Mouse (Mus musculus) spleen, postnatal 36 days (tissue): ENCODE results near the gene Gm21149.
"Not testable (repeated sequence)": the region's sequence is repeated elsewhere in the genome, so short reads cannot be mapped to it uniquely, and the experiment has no call there.

ENCODE experiments used
- DNase-seq, 2 experiments: peaks; one replicate each; pipeline ENCODE4 v3.0.0; 2022; ENCODE audit warnings: low spot score in 2 of 2, mixed read lengths in 1 of 2

The Gm21149 gene

DNA sequence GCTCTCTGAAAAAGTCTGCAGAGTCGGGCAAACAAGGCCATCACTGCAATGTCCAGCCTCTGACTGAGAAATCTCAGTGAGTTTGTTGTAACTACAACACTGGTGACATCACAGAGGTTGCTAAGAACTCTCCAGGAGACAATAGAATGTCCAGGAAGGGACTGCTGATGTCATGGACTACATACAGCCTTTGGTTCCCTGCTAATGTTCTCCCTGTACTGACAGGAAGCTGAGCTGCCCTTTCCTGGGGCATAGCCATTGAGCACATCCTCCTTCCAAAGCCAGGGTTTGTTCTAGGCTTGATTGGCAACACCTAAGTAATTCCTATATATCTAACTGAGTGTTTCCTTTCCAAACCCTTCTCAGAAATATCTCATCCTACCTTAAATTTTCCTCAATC is at the start of gene Gm21149:
TSS of gene Gm21149 (minus strand) at position 101 of the 400 bp plus-strand sequence.
- not testable (repeated sequence) for DNase-seq

- not testable (repeated sequence) for DNase-seq
These were observed 46.1 kb upstream of the Gm21149 start for GRCm38 (mm10) chr5:15522470-15522869.

GRCm38 (mm10) chr5:15522028-15522427 is 45.7 kb upstream of the Gm21149 start:
- DNase-seq, result not testable (repeated sequence)

DNA sequence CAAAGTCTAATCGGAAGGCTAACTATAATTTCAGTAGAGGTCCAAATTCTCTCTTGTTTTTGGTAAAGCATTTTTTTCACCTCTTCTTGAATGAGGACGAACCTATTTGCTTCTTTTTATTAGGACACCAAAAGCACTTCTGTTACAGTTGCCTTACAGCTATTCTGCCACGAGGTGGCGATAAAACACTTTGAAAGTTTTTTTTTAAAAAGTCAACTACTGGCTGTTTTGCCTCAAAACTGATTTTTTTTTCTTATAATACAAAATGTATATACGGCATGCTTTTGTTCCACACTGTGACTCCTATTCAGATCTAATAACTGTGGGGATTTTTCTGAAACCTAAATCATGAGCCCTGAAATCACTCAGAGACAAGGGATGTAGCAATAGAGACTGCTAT is 44.1 kb upstream of the Gm21149 start:
- DNase-seq, result not testable (repeated sequence)

- DNase-seq, result not testable (repeated sequence)
These were observed 40.8 kb upstream of the Gm21149 start for GRCm38 (mm10) chr5:15517150-15517549.

- not testable (repeated sequence) for DNase-seq
These were observed 35.9 kb upstream of the Gm21149 start for GRCm38 (mm10) chr5:15512236-15512635.

DNA sequence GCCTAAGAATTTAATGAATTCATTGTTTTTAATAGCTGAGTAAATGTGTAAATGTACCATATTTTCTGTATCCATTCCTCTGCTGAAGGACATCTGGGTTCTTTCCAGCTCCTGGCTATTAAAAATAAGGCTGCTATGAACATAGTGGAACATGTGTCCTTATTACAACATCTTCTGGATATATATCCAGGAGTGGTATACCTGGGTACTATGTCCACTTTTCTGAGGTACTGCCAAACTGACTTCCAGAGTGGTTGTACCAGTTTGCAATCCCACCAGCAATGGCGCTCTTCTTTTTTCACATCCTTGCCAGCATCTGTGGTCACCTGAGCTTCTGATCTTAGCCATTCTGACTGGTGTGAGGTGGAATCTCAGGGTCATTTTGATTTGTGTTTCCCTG is 33.6 kb upstream of the Gm21149 start:
- not testable (repeated sequence) for DNase-seq

DNA sequence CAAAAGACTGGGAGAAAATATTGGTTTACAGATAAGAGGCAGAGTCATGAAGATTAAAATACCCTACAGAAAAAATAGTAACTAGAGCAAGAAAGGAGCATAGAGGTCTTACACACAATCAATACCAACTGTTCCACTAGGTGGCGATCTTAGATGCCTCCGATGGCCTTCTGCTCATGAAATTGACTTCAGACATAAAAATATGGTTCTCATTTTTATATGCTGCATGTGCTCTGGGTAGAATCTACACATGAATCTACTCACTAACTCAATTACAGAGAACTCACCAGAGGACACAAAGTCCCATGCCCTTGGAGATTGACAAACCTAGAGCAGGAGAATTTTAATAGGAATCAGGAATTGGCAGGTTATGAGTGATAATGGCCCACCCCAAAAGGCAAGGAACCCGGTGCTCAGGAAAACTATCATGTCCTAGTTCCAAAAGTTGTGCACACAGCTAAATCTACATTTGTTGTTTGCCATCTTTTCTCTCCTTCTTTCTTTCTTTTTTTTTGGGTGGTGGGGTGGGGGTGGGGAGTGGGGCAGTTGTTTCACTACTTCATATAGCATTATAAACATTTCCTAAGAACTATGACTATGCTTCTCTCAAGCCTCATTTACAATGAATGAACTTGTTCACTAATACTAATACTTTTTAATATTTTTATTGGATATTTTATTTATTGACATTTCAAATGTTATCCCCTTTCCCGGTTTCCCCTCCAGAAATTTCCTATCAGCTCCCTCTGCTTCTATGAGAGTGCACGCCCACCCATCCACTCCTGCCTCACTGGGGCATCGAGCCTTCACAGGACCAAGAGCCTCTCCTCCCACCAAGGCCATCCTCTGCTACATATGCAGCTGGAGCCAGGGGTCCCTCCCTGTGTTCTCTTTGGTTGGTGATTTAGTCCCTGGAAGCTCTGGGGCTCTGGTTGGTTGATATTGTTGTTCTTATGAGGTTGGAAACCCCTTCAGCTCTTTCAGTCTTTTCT is 32.4 kb upstream of the Gm21149 start:
- not testable (repeated sequence) for DNase-seq

DNA sequence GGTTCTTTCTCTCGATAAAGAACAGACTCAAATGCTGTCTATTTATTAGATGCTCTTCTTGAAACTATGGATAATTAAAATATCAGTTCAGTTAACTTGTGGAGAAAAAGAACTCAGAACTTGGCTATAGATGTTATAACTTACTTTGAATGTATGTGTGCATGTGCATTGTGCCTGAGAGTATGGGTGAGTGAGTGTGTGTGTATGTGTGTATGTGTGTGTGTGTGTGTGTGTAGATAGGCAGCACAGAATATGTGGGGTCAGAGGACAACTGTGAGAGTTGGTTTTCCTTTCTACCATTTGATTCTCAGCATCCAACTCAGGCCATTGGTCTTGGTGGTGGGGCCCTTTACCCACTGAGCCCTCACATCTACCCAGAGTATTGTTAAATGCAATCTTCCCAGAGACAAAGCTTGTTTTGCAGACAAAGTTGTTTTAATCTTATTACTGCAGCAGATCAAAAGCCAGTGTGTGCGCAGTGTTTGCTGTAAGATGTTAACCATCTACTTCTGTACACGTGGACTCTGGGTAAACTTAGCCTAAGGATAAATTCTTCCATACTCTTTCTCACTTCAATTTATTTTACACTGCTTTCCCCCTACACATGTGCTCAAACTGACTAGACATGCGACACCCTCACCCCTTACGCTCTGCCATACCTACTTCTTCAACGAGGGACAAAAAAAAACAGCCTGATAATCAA is 31.6 kb upstream of the Gm21149 start:
- not testable (repeated sequence) for DNase-seq

DNA sequence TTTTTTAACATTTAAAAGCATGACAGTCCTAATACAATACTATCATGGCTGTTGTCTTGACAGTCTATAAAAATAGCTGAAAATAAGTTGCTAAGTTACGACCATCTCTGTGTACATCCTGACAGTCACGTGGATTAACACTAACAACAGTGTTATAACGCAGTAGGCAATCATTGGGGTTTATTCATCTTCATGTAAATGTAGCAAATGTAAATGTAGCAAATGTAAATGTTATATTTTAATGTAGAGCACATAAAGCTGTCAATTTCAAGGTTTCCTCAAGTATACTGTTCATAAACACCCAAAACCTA is 30.9 kb upstream of the Gm21149 start:
- DNase-seq, result no peak

- no peak for DNase-seq
These were observed 30.4 kb upstream of the Gm21149 start for GRCm38 (mm10) chr5:15506575-15507308.

- DNase-seq, result not testable (repeated sequence)
These were observed 22.6 kb upstream of the Gm21149 start for GRCm38 (mm10) chr5:15498774-15499400.

GRCm38 (mm10) chr5:15498350-15498749 is 22.0 kb upstream of the Gm21149 start:
- DNase-seq, result not testable (repeated sequence)

DNA sequence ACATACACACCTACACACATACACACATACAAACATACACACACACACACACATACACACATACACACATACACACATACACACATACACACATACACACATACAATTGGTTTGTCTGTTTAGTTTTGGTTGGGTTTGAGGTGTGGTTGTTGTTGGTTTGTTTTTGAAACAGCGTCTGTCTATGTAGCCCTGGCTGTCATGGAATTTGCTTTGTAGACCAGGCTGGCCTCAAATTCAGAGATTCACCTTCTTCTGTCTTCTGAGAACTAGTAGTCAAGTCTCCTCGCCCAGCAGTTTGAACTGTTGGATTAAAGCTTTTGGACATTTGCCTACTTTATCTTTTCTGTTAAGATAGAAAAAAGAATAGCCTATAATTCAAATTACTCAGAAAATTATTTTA is 14.6 kb upstream of the Gm21149 start:
- DNase-seq, result not testable (repeated sequence)

DNA sequence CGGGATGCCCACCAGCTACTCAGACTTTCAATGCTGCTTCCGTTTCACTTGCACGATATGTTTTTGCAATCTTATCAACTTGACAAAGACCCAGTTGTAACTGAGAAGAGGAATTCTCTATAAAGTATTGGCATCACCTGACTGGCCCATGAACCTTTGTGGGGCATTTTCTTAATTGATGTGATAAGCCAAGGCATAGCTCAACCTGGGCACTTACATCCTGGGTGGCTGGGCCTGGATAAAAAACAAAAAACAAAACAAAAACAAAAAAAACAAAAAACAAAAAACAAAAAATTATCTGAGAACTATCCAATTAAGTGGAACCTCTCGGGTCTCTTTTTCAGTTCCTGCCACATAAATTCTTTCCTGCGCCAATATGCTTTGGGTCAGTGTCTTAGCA is 12.4 kb upstream of the Gm21149 start:
- DNase-seq, result no peak

DNA sequence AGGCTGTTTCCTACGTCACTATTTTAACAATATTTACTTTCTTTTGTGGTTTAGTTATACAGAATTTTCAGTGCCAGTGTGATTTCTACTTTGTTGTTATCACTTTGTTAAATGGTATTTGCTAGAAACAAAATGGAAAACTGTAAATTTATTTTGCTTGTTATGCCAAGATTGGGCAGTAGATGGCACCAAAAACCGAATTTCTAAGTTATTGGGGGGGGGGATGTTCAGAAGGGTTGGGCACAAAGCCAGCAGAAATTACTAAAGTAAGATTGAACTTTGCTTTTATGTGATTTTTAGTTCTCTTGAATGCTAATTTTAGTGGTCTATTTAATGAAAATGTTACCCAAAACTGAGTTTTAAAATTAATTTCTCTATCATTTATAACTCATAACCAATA is 8.3 kb upstream of the Gm21149 start:
- DNase-seq, result not testable (repeated sequence)

DNA sequence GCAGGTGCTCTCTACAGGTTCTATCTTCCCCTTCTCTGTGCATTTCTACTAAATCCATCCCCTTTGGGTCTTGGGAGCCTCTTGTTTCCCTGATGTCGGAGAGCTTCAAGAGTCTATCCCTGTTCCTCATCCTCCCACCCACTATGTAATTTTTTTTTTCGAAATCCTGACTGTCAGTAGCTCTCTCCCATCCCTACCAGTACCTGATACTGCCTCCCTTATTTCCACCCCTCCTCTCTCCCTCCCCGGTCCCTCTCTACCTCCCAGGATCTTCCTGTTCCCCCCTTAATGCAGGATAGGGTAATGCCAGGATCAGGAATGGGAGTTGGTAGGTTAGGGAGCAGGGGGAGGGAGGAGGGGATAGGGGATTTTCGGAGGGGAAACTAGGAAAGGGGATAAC is 7.3 kb upstream of the Gm21149 start:
- DNase-seq, result not testable (repeated sequence)

DNA sequence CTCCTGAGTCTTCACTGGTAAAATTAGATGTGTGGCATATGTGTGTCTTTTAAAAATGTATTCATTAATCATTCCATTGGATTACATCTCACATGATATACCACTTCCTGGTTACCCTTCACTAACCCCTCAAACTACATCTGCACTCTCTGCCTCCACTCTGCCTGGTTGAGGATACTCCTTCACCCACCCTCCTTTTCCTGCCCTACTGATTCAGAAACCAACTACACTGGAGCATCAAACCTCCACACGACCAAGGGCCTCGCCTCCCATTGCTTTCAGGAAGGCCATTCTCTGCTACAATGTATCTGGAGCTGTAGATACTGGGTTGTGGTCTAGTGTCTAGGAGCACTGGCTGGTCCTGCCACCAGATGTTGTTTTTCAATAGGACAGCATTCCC is 6.5 kb upstream of the Gm21149 start:
- DNase-seq, result not testable (repeated sequence)

- DNase-seq, result not testable (repeated sequence)
These were observed 6.2 kb downstream of the Gm21149 start for GRCm38 (mm10) chr5:15470141-15470540.

- DNase-seq, result not testable (repeated sequence)
These were observed 8.6 kb downstream of the Gm21149 start for GRCm38 (mm10) chr5:15467768-15468167.

- not testable (repeated sequence) for DNase-seq
These were observed 10.1 kb downstream of the Gm21149 start for GRCm38 (mm10) chr5:15466218-15466617.
